Mouse (Mus musculus) C2C12 (cell line): ENCODE data around the gene Fosl2.

ENCODE experiments used
- CEBPB ChIP-seq: IDR thresholded peaks from one replicate; pipeline ENCODE4 v1.6.1; 2011; ENCODE audit warnings: low read depth, mild to moderate bottlenecking, control low read depth, moderate library complexity
- CTCF ChIP-seq: IDR thresholded peaks from one replicate; pipeline ENCODE4 v1.5.1; 2011; ENCODE audit not compliant: control insufficient read depth, insufficient read depth, insufficient read length
- FOSL1 ChIP-seq: IDR thresholded peaks from one replicate; pipeline ENCODE4 v1.8.0; 2011; ENCODE audit warnings: mild to moderate bottlenecking, low read length; ENCODE audit not compliant: poor library complexity, insufficient read depth, severe bottlenecking
- MAX ChIP-seq: IDR thresholded peaks from one replicate; pipeline ENCODE4 v1.6.1; 2011; ENCODE audit warnings: mild to moderate bottlenecking, control low read depth
- MYOD1 ChIP-seq: IDR thresholded peaks from one replicate; pipeline ENCODE4 v1.6.1; 2011; ENCODE audit warnings: low read depth; ENCODE audit not compliant: control insufficient read depth, insufficient read length
- MYOG ChIP-seq: IDR thresholded peaks from one replicate; pipeline ENCODE4 v1.6.1; 2011; ENCODE audit not compliant: control insufficient read depth, insufficient read length; ENCODE audit errors: extremely low read depth
- USF1 ChIP-seq: IDR thresholded peaks from one replicate; pipeline ENCODE4 v1.6.1; 2011; ENCODE audit warnings: low read depth, mild to moderate bottlenecking, control low read depth, moderate library complexity

- TF ChIP-seq CTCF: no peak
- TF ChIP-seq MYOD1: no peak
- no peak for TF ChIP-seq MYOG
- no peak for TF ChIP-seq FOSL1
- TF ChIP-seq MAX: no peak
- no peak for TF ChIP-seq CEBPB
- no peak for TF ChIP-seq USF1
These were observed 46.1 kb upstream of the Fosl2 start for GRCm38 (mm10) chr5:32089481-32089880.
